Mouse (Mus musculus) MEL (cell line): Measurements from ENCODE around the gene Frmd4a.

Source experiments
- CTCF ChIP-seq, 3 experiments: IDR thresholded peaks in 2 of 3; conservative IDR thresholded peaks in 1 of 3; 2 replicates each; pipeline ENCODE4 v1.5.1; 2011 to 2012; ENCODE audit warnings: low read length in 3 of 3, low read depth in 2 of 3, mild to moderate bottlenecking in 2 of 3, improper control_type of control experiment in 1 of 3, inconsistent platforms in 1 of 3, mixed read lengths in 1 of 3, moderate library complexity in 1 of 3; ENCODE audit not compliant: control insufficient read depth in 1 of 3, insufficient read depth in 1 of 3, poor library complexity in 1 of 3, severe bottlenecking in 1 of 3
- E2F4 ChIP-seq: IDR thresholded peaks from 2 replicates; pipeline ENCODE4 v1.6.1; 2011; ENCODE audit warnings: low read depth, low read length, improper control_type of control experiment, borderline replicate concordance
- EP300 ChIP-seq, 2 experiments: IDR thresholded peaks; 2 replicates each; pipeline ENCODE4 v1.6.1; 2011; ENCODE audit warnings: improper control_type of control experiment in 2 of 2, low read length in 2 of 2, low read depth in 1 of 2, mild to moderate bottlenecking in 1 of 2
- GABPA ChIP-seq: IDR thresholded peaks from 2 replicates; pipeline ENCODE4 v1.6.1; 2012; ENCODE audit warnings: low read depth, mild to moderate bottlenecking, inconsistent platforms, low read length, improper control_type of control experiment, moderate library complexity
- GATA1 ChIP-seq: IDR thresholded peaks from 2 replicates; pipeline ENCODE4 v1.6.1; 2011; ENCODE audit warnings: low read depth, low read length, improper control_type of control experiment
- KAT2A ChIP-seq: conservative IDR thresholded peaks from 2 replicates; pipeline ENCODE4 v1.6.1; 2012; ENCODE audit warnings: low read depth, low read length, improper control_type of control experiment, inconsistent platforms
- MAX ChIP-seq: IDR thresholded peaks from 2 replicates; pipeline ENCODE4 v1.6.1; 2011; ENCODE audit warnings: low read length, improper control_type of control experiment
- MEF2A ChIP-seq: IDR thresholded peaks from 2 replicates; pipeline ENCODE4 v1.6.1; 2014; ENCODE audit warnings: low read depth, mild to moderate bottlenecking, inconsistent platforms, low read length, improper control_type of control experiment; ENCODE audit not compliant: poor library complexity, insufficient replicate concordance, severe bottlenecking; ENCODE audit errors: extremely low read depth
- MYC ChIP-seq: IDR thresholded peaks from 2 replicates; pipeline ENCODE4 v1.6.1; 2011; ENCODE audit warnings: low read depth, mild to moderate bottlenecking, low read length, improper control_type of control experiment, moderate library complexity
- POLR2A ChIP-seq, 2 experiments: IDR thresholded peaks; 2 replicates each; pipeline ENCODE4 v1.6.1; 2011 to 2012; ENCODE audit warnings: low read length in 2 of 2, mild to moderate bottlenecking in 2 of 2, control low read depth in 1 of 2, improper control_type of control experiment in 1 of 2, low read depth in 1 of 2, moderate library complexity in 1 of 2; ENCODE audit not compliant: control insufficient read depth in 1 of 2, insufficient read depth in 1 of 2, poor library complexity in 1 of 2
- POLR2AphosphoS2 ChIP-seq: IDR thresholded peaks from 2 replicates; pipeline ENCODE4 v1.6.1; 2011; ENCODE audit warnings: low read length, improper control_type of control experiment
- TBP ChIP-seq: IDR thresholded peaks from 2 replicates; pipeline ENCODE4 v1.8.0; 2011; ENCODE audit warnings: low read depth, low read length, improper control_type of control experiment
- USF1 ChIP-seq: IDR thresholded peaks from 2 replicates; pipeline ENCODE4 v1.6.1; 2014; ENCODE audit warnings: low read depth, mild to moderate bottlenecking, inconsistent platforms, low read length, improper control_type of control experiment, moderate library complexity
- ZC3H11A ChIP-seq: IDR thresholded peaks from 2 replicates; pipeline ENCODE4 v1.6.1; 2012; ENCODE audit warnings: low read depth, mild to moderate bottlenecking, inconsistent platforms, low read length, improper control_type of control experiment

DNA sequence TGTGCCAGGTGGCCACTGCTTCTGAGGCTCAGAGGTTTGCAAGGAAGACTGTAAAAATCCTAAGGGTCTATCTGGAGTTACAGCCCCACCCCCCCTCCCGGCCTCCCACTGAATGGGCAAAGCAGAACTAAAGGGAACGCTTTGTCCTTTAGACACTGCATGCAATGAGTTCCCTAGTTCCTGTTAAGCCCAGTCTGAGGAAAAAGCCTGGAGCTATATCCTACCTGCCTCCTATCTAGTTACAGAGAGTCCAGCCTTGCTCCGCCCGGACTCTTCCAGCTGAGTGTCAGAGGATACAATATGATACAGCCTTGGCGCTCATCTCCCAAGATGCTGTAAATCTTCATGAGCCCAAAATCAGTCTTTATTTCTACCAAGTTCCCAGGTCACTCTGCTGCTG is 556.7 kb downstream of the Frmd4a start:
- no peak for TF ChIP-seq KAT2A
- no peak for TF ChIP-seq POLR2A (IDR thresholded peaks at IDR 0.05; ENCODE audit: control insufficient read depth in 1 of 2, insufficient read depth in 1 of 2, low read depth in 1 of 2, low read length in 2 of 2, poor library complexity in 1 of 2)
- no peak for TF ChIP-seq USF1
- TF ChIP-seq CTCF (IDR thresholded peaks at IDR 0.05 in 2 of 3, conservative IDR thresholded peaks at IDR 0.05 in 1 of 3; ENCODE audit: control insufficient read depth in 1 of 3, insufficient read depth in 1 of 3, low read depth in 2 of 3, low read length in 3 of 3, poor library complexity in 1 of 3, severe bottlenecking in 1 of 3), result no peak
- no peak for TF ChIP-seq GABPA
- no peak for TF ChIP-seq GATA1
- no peak for TF ChIP-seq E2F4
- no peak for TF ChIP-seq POLR2AphosphoS2
- TF ChIP-seq MYC, result no peak
- TF ChIP-seq MAX, result no peak
- no peak for TF ChIP-seq EP300 (IDR thresholded peaks at IDR 0.05; ENCODE audit: low read depth in 1 of 2, low read length in 2 of 2)
- TF ChIP-seq MEF2A, result no peak
- TF ChIP-seq ZC3H11A, result no peak
- TF ChIP-seq TBP, result no peak
